In genomic region chr5:34574721-34575120, GRCm38 (mm10) we compare ENCODE assay signal across 8 mouse cellular contexts. TPM values are rescaled to one million over a fixed set of nuclear protein-coding genes. Genes with fewer than 3 reads are reported as not detected.
A peak's percentile ranks its signal among the peaks of the same experiment; 100 is the strongest.
DNase-seq lines count a peak whose midpoint lies in the region; ATAC-seq and TF ChIP-seq lines count a peak whose summit lies in the region.

No protein-coding gene starts in this region.

- peaks cover 15% of the 10 kb centered on the region for H3K4me1 ChIP-seq in lung, embryonic 14.5 days (ENCODE audit: insufficient read depth)
- H3K4me1 ChIP-seq in embryonic facial prominence, embryonic 11.5 days (ENCODE audit: control insufficient read depth, insufficient read depth, low read length) = peaks cover 3% of the 10 kb centered on the region; the same call in 1 of the 2 replicates
- peaks cover 13% of the 10 kb centered on the region for H3K4me1 ChIP-seq in intestine, embryonic 16.5 days (ENCODE audit: control insufficient read depth, insufficient read depth, low read length)

- peak overlapping the region; percentile 100 for H3ac ChIP-seq in myocyte (ENCODE audit: control insufficient read depth, insufficient read length)

- no peak for ATAC-seq in lung, embryonic 14.5 days (ENCODE audit: insufficient read depth)
- ATAC-seq in embryonic facial prominence, embryonic 11.5 days (replicated peaks; ENCODE audit: insufficient number of reproducible peaks, low FRiP score, low TSS enrichment, low read depth) = no peak
- no peak for ATAC-seq in intestine, embryonic 16.5 days

- TF ChIP-seq POLR2A in myocyte (IDR thresholded peaks at IDR 0.05; ENCODE audit: insufficient read length, low read depth) = no peak

- peak overlapping the region; percentile 96 for H3K9ac ChIP-seq in lung, embryonic 14.5 days
- H3K9ac ChIP-seq in embryonic facial prominence, embryonic 11.5 days (replicated peaks; ENCODE audit: low read length) = peak overlapping the region; percentile 33
- peak overlapping the region; percentile 97 for H3K9ac ChIP-seq in intestine, embryonic 16.5 days (ENCODE audit: low read depth, low read length)

- peak overlapping the region; percentile 95 for H3K4me3 ChIP-seq in lung, embryonic 14.5 days (ENCODE audit: low read depth, low read length)
- H3K4me3 ChIP-seq in embryonic facial prominence, embryonic 11.5 days (ENCODE audit: low read depth, low read length) = peak overlapping the region; percentile 96
- H3K4me3 ChIP-seq in intestine, embryonic 16.5 days (ENCODE audit: low read length) = peak overlapping the region; percentile 93
- H3K4me3 ChIP-seq in myocyte = peak overlapping the region; percentile 73

- H3K4me2 ChIP-seq in lung, embryonic 14.5 days = peak overlapping the region; percentile 81
- H3K4me2 ChIP-seq in embryonic facial prominence, embryonic 11.5 days (ENCODE audit: low read depth, low read length) = peak overlapping the region; percentile 67
- H3K4me2 ChIP-seq in intestine, embryonic 16.5 days (ENCODE audit: low read depth, low read length) = peak overlapping the region; percentile 66
- peak overlapping the region; percentile 90 for H3K4me2 ChIP-seq in myocyte (ENCODE audit: low read depth)

- 26% methylated on average over 10 of the region's 10 CpGs for WGBS in lung, embryonic 14.5 days
- WGBS in embryonic facial prominence, embryonic 11.5 days = 42% methylated on average over 10 of the region's 10 CpGs
- WGBS in intestine, embryonic 16.5 days = 24% methylated on average over 10 of the region's 10 CpGs

- TF ChIP-seq CTCF in lung, embryonic 14.5 days (IDR thresholded peaks at IDR 0.05; ENCODE audit: low read depth) = no peak

- DNase-seq in lung, embryonic 14.5 days = no peak
- no peak for DNase-seq in lung, postnatal 4 days
- DNase-seq in embryonic facial prominence, embryonic 11.5 days (ENCODE audit: low spot score) = no peak
- DNase-seq in adrenal gland, postnatal 36 days = no peak
- DNase-seq in adrenal gland, postnatal 25 days = no peak
- DNase-seq in right cerebral cortex, postnatal 14 days = no peak

- no peaks in the 10 kb centered on the region for H3K9me3 ChIP-seq in lung, embryonic 14.5 days (ENCODE audit: low read depth, low read length)
- H3K9me3 ChIP-seq in embryonic facial prominence, embryonic 11.5 days (replicated peaks; ENCODE audit: control insufficient read depth, low read length) = no peaks in the 10 kb centered on the region
- no peaks in the 10 kb centered on the region for H3K9me3 ChIP-seq in intestine, embryonic 16.5 days (ENCODE audit: control insufficient read depth, low read length)

- H3K79me2 ChIP-seq in myocyte (ENCODE audit: control insufficient read depth, insufficient read depth) = peaks cover 55% of the 10 kb centered on the region

- H3K27ac ChIP-seq in lung, embryonic 14.5 days (ENCODE audit: low read depth) = peak overlapping the region; percentile 89; the same call in 1 of the 2 replicates
- no peak overlapping the region for H3K27ac ChIP-seq in embryonic facial prominence, embryonic 11.5 days (replicated peaks; ENCODE audit: low read depth, low read length)
- H3K27ac ChIP-seq in intestine, embryonic 16.5 days (ENCODE audit: low read length) = peak overlapping the region; percentile 80

- H3K27me3 ChIP-seq in lung, embryonic 14.5 days (ENCODE audit: insufficient read depth, low read length) = no peaks in the 10 kb centered on the region
- no peaks in the 10 kb centered on the region for H3K27me3 ChIP-seq in embryonic facial prominence, embryonic 11.5 days (ENCODE audit: control insufficient read depth, insufficient read depth, low read length)
- no peaks in the 10 kb centered on the region for H3K27me3 ChIP-seq in intestine, embryonic 16.5 days (replicated peaks; ENCODE audit: control insufficient read depth, insufficient read depth, low read length)
- H3K27me3 ChIP-seq in myocyte (ENCODE audit: control insufficient read depth, insufficient read depth, insufficient read length) = no peaks in the 10 kb centered on the region

- H3K36me3 ChIP-seq in lung, embryonic 14.5 days (ENCODE audit: insufficient read depth) = no peaks in the 10 kb centered on the region
- H3K36me3 ChIP-seq in embryonic facial prominence, embryonic 11.5 days (replicated peaks; ENCODE audit: control insufficient read depth, insufficient read depth, low read depth, low read length) = no peaks in the 10 kb centered on the region
- H3K36me3 ChIP-seq in intestine, embryonic 16.5 days (ENCODE audit: control insufficient read depth, insufficient read depth, low read length) = no peaks in the 10 kb centered on the region
- no peaks in the 10 kb centered on the region for H3K36me3 ChIP-seq in myocyte (ENCODE audit: control insufficient read depth, insufficient read depth)

TF ChIP-seq in myocyte, 11 proteins besides CTCF, POLR2A, EP300 and RAD21:
- no peak for TF ChIP-seq E2F4 (IDR thresholded peaks at IDR 0.05; ENCODE audit: insufficient read depth)
- TF ChIP-seq TCF12 (IDR thresholded peaks at IDR 0.05; ENCODE audit: insufficient read depth, poor library complexity, severe bottlenecking) = no peak
- no peak for TF ChIP-seq TCF3 (IDR thresholded peaks at IDR 0.05; ENCODE audit: insufficient read length, low read depth)
TF ChIP-seq in myocyte: peak in this region for 0.

RNA-seq across cellular contexts. Expression of gene Add1, which starts 1.3 kb away (rescaled TPM):
- 213 and 222 TPM in 2 replicates for polyA plus RNA-seq in lung, embryonic 14.5 days (2014; fragmentation: Nextera tagmentation; extraction: Ambion mirVana)
- 145 and 160 TPM in 2 replicates for polyA plus RNA-seq in embryonic facial prominence, embryonic 11.5 days (2014; fragmentation: Nextera tagmentation; extraction: Ambion mirVana)
- 138 and 143 TPM in 2 replicates for polyA plus RNA-seq in intestine, embryonic 16.5 days (2015; fragmentation: Nextera tagmentation; extraction: Ambion mirVana)
- polyA plus RNA-seq in myocyte (2012; fragmentation: generic; extraction: Trizol) = 160 TPM
- total RNA-seq in adrenal gland, postnatal 36 days (2021) = 100 to 1,000 TPM; 141 to 156 TPM
- 139 and 181 TPM in 2 replicates for total RNA-seq in adrenal gland, postnatal 25 days (2021)

RNA-seq across cellular contexts. Expression of gene Sh3bp2, which starts 49.1 kb away (rescaled TPM):
- 7.6 and 15.0 TPM in 2 replicates for polyA plus RNA-seq in lung, embryonic 14.5 days (2014; fragmentation: Nextera tagmentation; extraction: Ambion mirVana)
- polyA plus RNA-seq in embryonic facial prominence, embryonic 11.5 days (2014; fragmentation: Nextera tagmentation; extraction: Ambion mirVana) = 7.4 and 10.4 TPM in 2 replicates
- 3.4 and 3.7 TPM in 2 replicates for polyA plus RNA-seq in intestine, embryonic 16.5 days (2015; fragmentation: Nextera tagmentation; extraction: Ambion mirVana)
- 14.3 TPM for polyA plus RNA-seq in myocyte (2012; fragmentation: generic; extraction: Trizol)
- 10 to 100 TPM; 15.4 to 17.3 TPM for total RNA-seq in adrenal gland, postnatal 36 days (2021)
- 16.6 and 19.9 TPM in 2 replicates for total RNA-seq in adrenal gland, postnatal 25 days (2021)

Comparison
In these comparisons a context has a peak if more than half of its experiments do, and no peak if none do; other contexts are left out.
1. H3K9ac ChIP-seq: peak in every context shown above with its lines; median percentile 97 in intestine, embryonic 16.5 days; 96 in lung, embryonic 14.5 days; 33 in embryonic facial prominence, embryonic 11.5 days.